Mouse (Mus musculus) urinary bladder, postnatal 36 days (tissue): ENCODE data around the gene Ankrd53.
"Not testable (repeated sequence)": the region's sequence is repeated elsewhere in the genome, so short reads cannot be mapped to it uniquely, and the experiment has no call there.

Experiments
- DNase-seq, 2 experiments: peaks; one replicate each; pipeline ENCODE4 v3.0.0; 2022; ENCODE audit warnings: low spot score in 2 of 2, mixed read lengths in 1 of 2

The Ankrd53 gene

GRCm38 (mm10) chr6:83766982-83767381 is 4.5 kb downstream of the Ankrd53 start:
- DNase-seq: no peak

- DNase-seq: no peak
Measured at GRCm38 (mm10) chr6:83768485-83768884, 6.0 kb downstream of the Ankrd53 start.

GRCm38 (mm10) chr6:83774126-83774525 is 11.7 kb downstream of the Ankrd53 start:
- DNase-seq: no peak

GRCm38 (mm10) chr6:83774781-83775563 is 12.5 kb downstream of the Ankrd53 start:
- peak in 1 of 2 experiments; percentile 7 for DNase-seq

- DNase-seq: peak; percentile 79 to 89
Measured at GRCm38 (mm10) chr6:83775638-83776293, 13.3 kb downstream of the Ankrd53 start, which contains the start of gene Tex261. Gene Tex261, minus strand, starts transcription at chr6:83775813.

GRCm38 (mm10) chr6:83778306-83778705 is 15.9 kb downstream of the Ankrd53 start:
- no peak for DNase-seq

- peak; percentile 19 to 45 for DNase-seq
Measured at GRCm38 (mm10) chr6:83779026-83779425, 16.6 kb downstream of the Ankrd53 start.

GRCm38 (mm10) chr6:83786426-83786825 is 24.0 kb downstream of the Ankrd53 start:
- no peak for DNase-seq

- DNase-seq: no peak
Measured at GRCm38 (mm10) chr6:83788554-83788953, 26.1 kb downstream of the Ankrd53 start.

GRCm38 (mm10) chr6:83790533-83790932 is 28.1 kb downstream of the Ankrd53 start:
- DNase-seq: not testable (repeated sequence)

GRCm38 (mm10) chr6:83791251-83791890 is 28.9 kb downstream of the Ankrd53 start:
- no peak for DNase-seq

GRCm38 (mm10) chr6:83794760-83795296 is 32.4 kb downstream of the Ankrd53 start, which contains the start of gene Nagk:
Gene Nagk, plus strand, starts transcription at chr6:83794982.
- peak; percentile 90 to 93 for DNase-seq

GRCm38 (mm10) chr6:83795492-83795900 is 33.1 kb downstream of the Ankrd53 start:
- DNase-seq: peak; percentile 52 to 66

GRCm38 (mm10) chr6:83796686-83797085 is 34.2 kb downstream of the Ankrd53 start:
- no peak for DNase-seq

GRCm38 (mm10) chr6:83802033-83802432 is 39.6 kb downstream of the Ankrd53 start:
- DNase-seq: no peak

- DNase-seq: no peak
Measured at GRCm38 (mm10) chr6:83802846-83803245, 40.4 kb downstream of the Ankrd53 start.

- no peak for DNase-seq
Measured at GRCm38 (mm10) chr6:83815801-83816200, 53.4 kb downstream of the Ankrd53 start.
